ENCODE assay signal across 15 mouse cellular contexts in genomic region chr3:138856946-138857345, GRCm38 (mm10).
DNase-seq lines count a peak whose midpoint lies in the region; ATAC-seq and TF ChIP-seq lines count a peak whose summit lies in the region.
"Had no signal": no experiment of that assay in that cellular context is flagged by ENCODE, and none has a peak within 500 bp of the region (broad histone marks: within the 10 kb centered on the region; RNA-seq: fewer than 3 reads in every experiment).

No protein-coding gene starts in this region.

- no peaks in the 10 kb centered on the region for H3K36me3 ChIP-seq in intestine, embryonic 14.5 days (ENCODE audit: control insufficient read depth, insufficient read depth, low read length)
- no peaks in the 10 kb centered on the region for H3K36me3 ChIP-seq in intestine, postnatal 0 days (ENCODE audit: control insufficient read depth, insufficient read depth)
- H3K36me3 ChIP-seq in forebrain, embryonic 15.5 days: no peaks in the 10 kb centered on the region
- H3K36me3 ChIP-seq in limb, embryonic 13.5 days: no peaks in the 10 kb centered on the region; the same call in 1 of the 2 replicates
- no peaks in the 10 kb centered on the region for H3K36me3 ChIP-seq in neural tube, embryonic 13.5 days
- H3K36me3 ChIP-seq in intestine, embryonic 15.5 days: no peaks in the 10 kb centered on the region

- H3K9ac ChIP-seq in intestine, embryonic 14.5 days (ENCODE audit: low read length): no peak overlapping the region
- no peak overlapping the region for H3K9ac ChIP-seq in intestine, postnatal 0 days (ENCODE audit: low read depth, low read length)
- H3K9ac ChIP-seq in forebrain, embryonic 15.5 days (replicated peaks): no peak overlapping the region
- H3K9ac ChIP-seq in limb, embryonic 13.5 days: no peak overlapping the region
- H3K9ac ChIP-seq in neural tube, embryonic 13.5 days: peak overlapping the region; percentile 55
- no peak overlapping the region for H3K9ac ChIP-seq in intestine, embryonic 15.5 days

- peaks cover 42% of the 10 kb centered on the region for H3K4me1 ChIP-seq in intestine, embryonic 14.5 days (replicated peaks; ENCODE audit: control insufficient read depth, insufficient read depth, low read length)
- no peaks in the 10 kb centered on the region for H3K4me1 ChIP-seq in intestine, postnatal 0 days (replicated peaks; ENCODE audit: control insufficient read depth, insufficient read depth, low read length)
- H3K4me1 ChIP-seq in forebrain, embryonic 15.5 days: peaks cover 99% of the 10 kb centered on the region
- peaks cover 77% of the 10 kb centered on the region for H3K4me1 ChIP-seq in limb, embryonic 13.5 days
- H3K4me1 ChIP-seq in neural tube, embryonic 13.5 days (replicated peaks): peaks cover 100% of the 10 kb centered on the region
- peaks cover 21% of the 10 kb centered on the region for H3K4me1 ChIP-seq in intestine, embryonic 15.5 days (replicated peaks)

- no peaks in the 10 kb centered on the region for H3K9me3 ChIP-seq in intestine, embryonic 14.5 days (ENCODE audit: control insufficient read depth, low read length)
- H3K9me3 ChIP-seq in intestine, postnatal 0 days (ENCODE audit: control insufficient read depth): no peaks in the 10 kb centered on the region
- H3K9me3 ChIP-seq in forebrain, embryonic 15.5 days: no peaks in the 10 kb centered on the region
- no peaks in the 10 kb centered on the region for H3K9me3 ChIP-seq in limb, embryonic 13.5 days
- no peaks in the 10 kb centered on the region for H3K9me3 ChIP-seq in neural tube, embryonic 13.5 days
- H3K9me3 ChIP-seq in intestine, embryonic 15.5 days: no peaks in the 10 kb centered on the region

- no peak for ATAC-seq in intestine, embryonic 14.5 days (replicated peaks; ENCODE audit: low FRiP score, low TSS enrichment, low read depth)
- ATAC-seq in intestine, postnatal 0 days: no peak
- peak; percentile 18; the same call in 1 of the 2 replicates for ATAC-seq in forebrain, embryonic 15.5 days (replicated peaks)
- no peak for ATAC-seq in limb, embryonic 13.5 days (ENCODE audit: low FRiP score, low read depth)
- peak; percentile 11; the same call in 1 of the 2 replicates for ATAC-seq in neural tube, embryonic 13.5 days (ENCODE audit: low read depth)
- no peak for ATAC-seq in intestine, embryonic 15.5 days

- H3K27me3 ChIP-seq in intestine, embryonic 14.5 days (replicated peaks; ENCODE audit: control insufficient read depth, insufficient read depth, low read length): no peaks in the 10 kb centered on the region
- no peaks in the 10 kb centered on the region for H3K27me3 ChIP-seq in intestine, postnatal 0 days (replicated peaks; ENCODE audit: control insufficient read depth, insufficient read depth, low read length)
- H3K27me3 ChIP-seq in forebrain, embryonic 15.5 days: no peaks in the 10 kb centered on the region
- H3K27me3 ChIP-seq in limb, embryonic 13.5 days: no peaks in the 10 kb centered on the region
- no peaks in the 10 kb centered on the region for H3K27me3 ChIP-seq in neural tube, embryonic 13.5 days
- H3K27me3 ChIP-seq in intestine, embryonic 15.5 days (replicated peaks): no peaks in the 10 kb centered on the region

- H3K4me3 ChIP-seq in intestine, embryonic 14.5 days (ENCODE audit: low read depth, low read length): no peak overlapping the region
- no peak overlapping the region for H3K4me3 ChIP-seq in intestine, postnatal 0 days (ENCODE audit: low read depth, low read length)
- H3K4me3 ChIP-seq in forebrain, embryonic 15.5 days: no peak overlapping the region
- H3K4me3 ChIP-seq in limb, embryonic 13.5 days: no peak overlapping the region
- H3K4me3 ChIP-seq in neural tube, embryonic 13.5 days: no peak overlapping the region
- no peak overlapping the region for H3K4me3 ChIP-seq in intestine, embryonic 15.5 days (replicated peaks)

- 73% methylated on average over 4 of the region's 4 CpGs for WGBS in intestine, embryonic 14.5 days
- WGBS in intestine, postnatal 0 days: 94% methylated on average over 4 of the region's 4 CpGs
- 52% methylated on average over 4 of the region's 4 CpGs for WGBS in forebrain, embryonic 15.5 days
- 50% methylated on average over 4 of the region's 4 CpGs for WGBS in limb, embryonic 13.5 days
- 20% methylated on average over 4 of the region's 4 CpGs for WGBS in neural tube, embryonic 13.5 days
- 85% methylated on average over 4 of the region's 4 CpGs for WGBS in intestine, embryonic 15.5 days

- H3K27ac ChIP-seq in intestine, embryonic 14.5 days (ENCODE audit: low read depth): peak overlapping the region; percentile 76
- H3K27ac ChIP-seq in intestine, postnatal 0 days (ENCODE audit: low read depth, low read length): no peak overlapping the region
- H3K27ac ChIP-seq in forebrain, embryonic 15.5 days (replicated peaks): peak overlapping the region; percentile 47
- H3K27ac ChIP-seq in limb, embryonic 13.5 days: peak overlapping the region; percentile 90; the same call in 1 of the 2 replicates
- peak overlapping the region; percentile 80 for H3K27ac ChIP-seq in neural tube, embryonic 13.5 days (replicated peaks)
- H3K27ac ChIP-seq in intestine, embryonic 15.5 days: no peak overlapping the region

- no peak for TF ChIP-seq CTCF in intestine, postnatal 0 days (IDR thresholded peaks at IDR 0.05; ENCODE audit: low read depth)

- H3K4me2 ChIP-seq in intestine, embryonic 14.5 days (ENCODE audit: low read length): no peak overlapping the region
- H3K4me2 ChIP-seq in intestine, postnatal 0 days (replicated peaks; ENCODE audit: low read depth): no peak overlapping the region
- no peak overlapping the region for H3K4me2 ChIP-seq in forebrain, embryonic 15.5 days (replicated peaks)
- no peak overlapping the region for H3K4me2 ChIP-seq in limb, embryonic 13.5 days (replicated peaks)
- H3K4me2 ChIP-seq in neural tube, embryonic 13.5 days: peak overlapping the region; percentile 26; the same call in 1 of the 2 replicates
- no peak overlapping the region for H3K4me2 ChIP-seq in intestine, embryonic 15.5 days (replicated peaks)

- no peak for DNase-seq in intestine, embryonic 14.5 days (ENCODE audit: low spot score)
- no peak for DNase-seq in adrenal gland, adult 18-20 months (ENCODE audit: low spot score in 2 of 2)
- DNase-seq in frontal cortex, postnatal 36 days (ENCODE audit: low spot score in 2 of 2): no peak
- DNase-seq: adrenal gland, postnatal 14 days; B cell, adult 2 months; cerebellum, adult 8-10 months; heart, postnatal 36 days; kidney, postnatal 14 days; lung, postnatal 10 days; thymus, postnatal 36 days had no signal

Comparison
In these comparisons a context has a peak if more than half of its experiments do, and no peak if none do; other contexts are left out.
1. H3K27ac ChIP-seq: peak in intestine, embryonic 14.5 days (single experiment), forebrain, embryonic 15.5 days (single experiment), limb, embryonic 13.5 days (single experiment) and neural tube, embryonic 13.5 days (single experiment); none in intestine, postnatal 0 days (single experiment) and intestine, embryonic 15.5 days (single experiment).
2. ATAC-seq: peak in forebrain, embryonic 15.5 days (single experiment) and neural tube, embryonic 13.5 days (single experiment); none in intestine, embryonic 14.5 days (single experiment), intestine, postnatal 0 days (single experiment), limb, embryonic 13.5 days (single experiment) and intestine, embryonic 15.5 days (single experiment).